Mouse (Mus musculus) olfactory bulb, adult 2 months (tissue): ENCODE measurements around the gene Ccdc173.

Source experiments
- CTCF ChIP-seq: fragments of 200-500 bp; IDR thresholded peaks from 2 replicates; pipeline ENCODE4 v1.5.1; 2012; ENCODE audit warnings: low read depth, mild to moderate bottlenecking, low read length, moderate library complexity; ENCODE audit not compliant: insufficient read depth
- POLR2A ChIP-seq: fragments of 200-500 bp; IDR thresholded peaks from 2 replicates; pipeline ENCODE4 v1.6.1; 2012; ENCODE audit warnings: mild to moderate bottlenecking, low read depth, low read length, moderate library complexity; ENCODE audit not compliant: insufficient read depth

- TF ChIP-seq POLR2A (no peak), CTCF (no peak)
These were observed 32.3 kb upstream of the Ccdc173 start, which contains the start of gene Klhl23 for GRCm38 (mm10) chr2:69821711-69822110.
